Mouse (Mus musculus) midbrain, embryonic 14.5 days (tissue): ENCODE data around the gene Chrna5. TPM values are rescaled to one million over a fixed set of nuclear protein-coding genes. Genes with fewer than 3 reads are reported as not detected.
"Not testable (repeated sequence)": the region's sequence is repeated elsewhere in the genome, so short reads cannot be mapped to it uniquely, and the experiment has no call there.

ENCODE experiments used
- ATAC-seq: fragments of 200-750 bp; cut with Nextera tagmentation; 2 replicates; pipeline ENCODE4 v1.8.0; 2017; ENCODE audit warnings: moderate number of reproducible peaks, moderate library complexity; ENCODE audit not compliant: low FRiP score, low TSS enrichment
- DNase-seq: peaks from one replicate; pipeline ENCODE4 v3.0.0-alpha.2; 2015
- H3K27ac ChIP-seq: fragments of 300-500 bp; sonication (generic); replicated peaks from 2 replicates; pipeline ENCODE4 v1.5.1; 2014; ENCODE audit warnings: mild to moderate bottlenecking, low read depth, low read length, moderate library complexity
- H3K27me3 ChIP-seq: fragments of 300-500 bp; sonication (generic); 2 replicates; pipeline ENCODE4 v1.6.1; 2014; ENCODE audit warnings: low read length, control low read depth, mixed read lengths; ENCODE audit not compliant: control insufficient read depth, insufficient read depth
- H3K36me3 ChIP-seq: fragments of 300-500 bp; sonication (generic); 2 replicates; pipeline ENCODE4 v1.6.1; 2014; ENCODE audit warnings: low read length, control low read depth; ENCODE audit not compliant: control insufficient read depth, insufficient read depth
- H3K4me1 ChIP-seq: fragments of 300-500 bp; sonication (generic); 2 replicates; pipeline ENCODE4 v1.6.1; 2014; ENCODE audit warnings: mild to moderate bottlenecking, antibody characterized with exemption, low read length, control low read depth; ENCODE audit not compliant: control insufficient read depth, insufficient read depth
- H3K4me2 ChIP-seq: fragments of 300-500 bp; sonication (generic); 2 replicates; pipeline ENCODE4 v1.6.1; 2014; ENCODE audit warnings: mild to moderate bottlenecking, low read length, moderate library complexity
- H3K4me3 ChIP-seq: fragments of 300-500 bp; sonication (generic); replicated peaks from 2 replicates; pipeline ENCODE4 v1.5.1; 2014; ENCODE audit warnings: low read depth, low read length
- H3K9ac ChIP-seq: fragments of 300-500 bp; sonication (generic); replicated peaks from 2 replicates; pipeline ENCODE4 v1.6.1; 2014; ENCODE audit warnings: mild to moderate bottlenecking, low read length, moderate library complexity
- H3K9me3 ChIP-seq: fragments of 300-500 bp; sonication (generic); 2 replicates; pipeline ENCODE4 v1.6.1; 2016; ENCODE audit warnings: low read length, control low read depth, mixed read lengths; ENCODE audit not compliant: control insufficient read depth
- WGBS: fragments of 180-500 bp; shearing (Covaris S2); extraction: QIAGEN DNeasy Blood & Tissue Kit; methylation state at CpG from one replicate; pipeline ENCODE4 v1.1.7; 2014; 5-methylcytosine and 5-hydroxymethylcytosine counted together
- polyA plus RNA-seq: library from polyadenylated mRNA; unstranded; fragments of >200 nt; fragmentation: Nextera tagmentation; extraction: Ambion mirVana; gene quantifications from 2 replicates; pipeline ENCODE4 v1.2.1, GENCODE M21; 2014

Gene Chrna5
- polyA plus RNA-seq = 5.2 and 8.0 TPM in 2 replicates

- Histone ChIP-seq H3K36me3 (no peaks in the 10 kb centered on the region), H3K9me3 (no peaks in the 10 kb centered on the region), H3K27ac (peak within 1 kb of the TSS; percentile 45; the same call in 1 of the 2 replicates), H3K9ac (peak within 1 kb of the TSS; percentile 51), H3K4me2 (peak within 1 kb of the TSS; percentile 80), H3K4me3 (peak within 1 kb of the TSS; percentile 50), H3K4me1 (peaks cover 13% of the 10 kb centered on the region; the same call in 1 of the 2 replicates), H3K27me3 (peaks cover 29% of the 10 kb centered on the region)
- DNase-seq (peak; percentile 78), ATAC-seq (peak; percentile 71; the same call in 1 of the 2 replicates)
- WGBS = 13% methylated on average over 8 of the region's 8 CpGs
Measured at GRCm38 (mm10) chr9:54980674-54981073, at the start of gene Chrna5. Gene Chrna5, plus strand, starts transcription at chr9:54980880.

GRCm38 (mm10) chr9:54931765-54932164 lies 48.9 kb upstream of the Chrna5 start:
- 10% methylated on average over 1 of the region's 1 CpGs for WGBS
- no peak for ATAC-seq

GRCm38 (mm10) chr9:54932379-54932778 lies 48.3 kb upstream of the Chrna5 start:
- no peaks in the 10 kb centered on the region for H3K4me1 ChIP-seq
- no peak overlapping the region for H3K4me2 ChIP-seq
- no peak overlapping the region for H3K9ac ChIP-seq
- H3K9me3 ChIP-seq = no peaks in the 10 kb centered on the region
- H3K4me3 ChIP-seq = no peak overlapping the region
- WGBS = 79% methylated on average over 2 of the region's 2 CpGs
- ATAC-seq = no peak
- H3K27ac ChIP-seq = no peak overlapping the region
- H3K36me3 ChIP-seq = no peaks in the 10 kb centered on the region
- H3K27me3 ChIP-seq = no peaks in the 10 kb centered on the region
- no peak for DNase-seq

More at GRCm38 (mm10) chr9:54931765-54932164, 48.9 kb upstream of the Chrna5 start:
- H3K36me3 ChIP-seq = no peaks in the 10 kb centered on the region
- no peaks in the 10 kb centered on the region for H3K27me3 ChIP-seq
- H3K4me1 ChIP-seq = no peaks in the 10 kb centered on the region
- H3K9me3 ChIP-seq = no peaks in the 10 kb centered on the region
- no peak overlapping the region for H3K4me3 ChIP-seq
- no peak overlapping the region for H3K9ac ChIP-seq
- H3K27ac ChIP-seq = no peak overlapping the region
- DNase-seq = no peak
- H3K4me2 ChIP-seq = no peak overlapping the region

GRCm38 (mm10) chr9:54942071-54942470 lies 38.6 kb upstream of the Chrna5 start:
- Histone ChIP-seq H3K36me3 (no peaks in the 10 kb centered on the region), H3K27me3 (no peaks in the 10 kb centered on the region), H3K4me1 (no peaks in the 10 kb centered on the region), H3K27ac (no peak overlapping the region), H3K9me3 (no peaks in the 10 kb centered on the region), H3K9ac (no peak overlapping the region), H3K4me3 (no peak overlapping the region), H3K4me2 (no peak overlapping the region)
- 91% methylated on average over 4 of the region's 4 CpGs for WGBS
- DNase-seq (no peak), ATAC-seq (no peak)

GRCm38 (mm10) chr9:54944467-54944866 lies 36.2 kb upstream of the Chrna5 start:
- no peaks in the 10 kb centered on the region for H3K27me3 ChIP-seq
- H3K27ac ChIP-seq = no peak overlapping the region
- ATAC-seq = no peak
- H3K4me1 ChIP-seq = no peaks in the 10 kb centered on the region
- no peak for DNase-seq
- no peak overlapping the region for H3K4me2 ChIP-seq
- H3K36me3 ChIP-seq = no peaks in the 10 kb centered on the region
- WGBS = 75% methylated on average over 2 of the region's 2 CpGs
- H3K4me3 ChIP-seq = no peak overlapping the region
- H3K9ac ChIP-seq = no peak overlapping the region
- H3K9me3 ChIP-seq = no peaks in the 10 kb centered on the region

- ATAC-seq = no peak
- Histone ChIP-seq H3K27ac (no peak overlapping the region), H3K9ac (no peak overlapping the region), H3K36me3 (no peaks in the 10 kb centered on the region), H3K4me2 (no peak overlapping the region), H3K4me1 (no peaks in the 10 kb centered on the region), H3K4me3 (no peak overlapping the region), H3K9me3 (no peaks in the 10 kb centered on the region), H3K27me3 (no peaks in the 10 kb centered on the region)
- 82% methylated on average over 16 of the region's 16 CpGs for WGBS
- no peak for DNase-seq
Measured at GRCm38 (mm10) chr9:54946256-54946655, 34.4 kb upstream of the Chrna5 start.

GRCm38 (mm10) chr9:54949465-54949864 lies 31.2 kb upstream of the Chrna5 start:
- Histone ChIP-seq H3K4me1 (peaks cover 11% of the 10 kb centered on the region), H3K4me3 (no peak overlapping the region), H3K9me3 (no peaks in the 10 kb centered on the region), H3K36me3 (peaks cover 20% of the 10 kb centered on the region), H3K27ac (no peak overlapping the region), H3K9ac (no peak overlapping the region), H3K4me2 (no peak overlapping the region), H3K27me3 (no peaks in the 10 kb centered on the region)
- ATAC-seq (no peak), DNase-seq (no peak)

- 59% methylated on average over 8 of the region's 8 CpGs for WGBS
- H3K27me3 ChIP-seq, ATAC-seq, H3K9me3 ChIP-seq, DNase-seq: not testable (repeated sequence)
- H3K27ac ChIP-seq = peak overlapping the region; percentile 94
- H3K9ac ChIP-seq = peak overlapping the region; percentile 84
- H3K36me3 ChIP-seq = peaks cover 22% of the 10 kb centered on the region
- peak overlapping the region; percentile 95 for H3K4me3 ChIP-seq
- H3K4me1 ChIP-seq = peaks cover 11% of the 10 kb centered on the region
- peak overlapping the region; percentile 59 for H3K4me2 ChIP-seq
Measured at GRCm38 (mm10) chr9:54950162-54950561, 30.5 kb upstream of the Chrna5 start.

- DNase-seq (peak; percentile 97), ATAC-seq (peak; percentile 100)
- Histone ChIP-seq H3K4me2 (peak within 1 kb of the TSS; percentile 59), H3K27ac (peak within 1 kb of the TSS; percentile 94), H3K36me3 (peaks cover 28% of the 10 kb centered on the region), H3K9me3 (no peaks in the 10 kb centered on the region), H3K4me1 (peaks cover 11% of the 10 kb centered on the region), H3K27me3 (no peaks in the 10 kb centered on the region), H3K4me3 (peak within 1 kb of the TSS; percentile 95), H3K9ac (peak within 1 kb of the TSS; percentile 84)
- under 1% methylated on average over 65 of the region's 65 CpGs for WGBS
Measured at GRCm38 (mm10) chr9:54950575-54951321, 29.9 kb upstream of the Chrna5 start, which contains the start of the genes Psma4 and AY074887. Gene Psma4, plus strand, starts transcription at chr9:54950790. Gene AY074887, minus strand, starts transcription at chr9:54950998.
